Comparison of ENCODE assay signal across 15 mouse cellular contexts in the genomic region with DNA sequence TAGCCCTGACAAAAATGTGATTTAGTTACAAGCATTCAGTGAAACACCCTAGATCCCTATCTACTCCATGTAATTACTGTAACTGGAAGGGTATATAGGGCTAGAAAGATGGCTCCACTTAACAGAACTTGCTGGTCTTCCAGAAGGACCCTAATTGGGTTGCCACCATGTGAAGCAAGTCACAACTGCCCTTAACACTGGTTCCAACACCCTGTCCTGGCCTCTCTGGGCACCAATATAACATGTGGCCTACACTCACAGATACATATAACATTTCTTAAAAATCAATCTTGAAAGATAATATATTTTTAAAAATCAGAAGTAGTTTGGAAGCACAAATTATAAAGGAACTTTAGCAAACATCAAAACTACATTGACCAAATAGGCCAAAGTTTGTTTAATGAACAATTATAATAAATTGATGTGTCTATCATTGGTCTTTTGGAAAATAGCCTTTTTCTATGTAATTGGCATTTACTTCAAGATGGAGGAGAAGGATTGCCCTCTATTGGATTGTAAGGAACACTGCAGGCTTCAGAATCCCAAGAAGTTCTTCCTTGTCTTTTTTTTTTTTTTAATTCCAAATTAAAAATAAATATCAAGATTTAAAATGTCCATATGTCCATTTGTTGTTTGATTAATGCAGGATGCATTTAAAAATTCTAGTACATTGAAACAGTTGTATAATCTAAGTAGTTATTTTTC.
DNase-seq lines count a peak whose midpoint lies in the region; ATAC-seq and TF ChIP-seq lines count a peak whose summit lies in the region.
"Had no signal": no experiment of that assay in that cellular context is flagged by ENCODE, and none has a peak within 500 bp of the region (broad histone marks: within the 10 kb centered on the region; RNA-seq: fewer than 3 reads in every experiment).

No protein-coding gene starts in this region.

- H3K4me3 ChIP-seq in embryonic facial prominence, embryonic 11.5 days (ENCODE audit: low read depth, low read length) = no peak overlapping the region
- H3K4me3 ChIP-seq in embryonic facial prominence, embryonic 10.5 days = no peak overlapping the region
- H3K4me3 ChIP-seq in intestine, postnatal 0 days (ENCODE audit: low read depth, low read length) = no peak overlapping the region
- no peak overlapping the region for H3K4me3 ChIP-seq in intestine, embryonic 16.5 days (ENCODE audit: low read length)
- no peak overlapping the region for H3K4me3 ChIP-seq in midbrain, embryonic 15.5 days
- H3K4me3 ChIP-seq in midbrain, embryonic 16.5 days (ENCODE audit: low read depth, low read length) = no peak overlapping the region
- no peak overlapping the region for H3K4me3 ChIP-seq in midbrain, postnatal 0 days (ENCODE audit: low read depth, low read length)
- H3K4me3 ChIP-seq: limb, embryonic 13.5 days had no signal

- H3K9ac ChIP-seq in embryonic facial prominence, embryonic 11.5 days (replicated peaks; ENCODE audit: low read length) = no peak overlapping the region
- no peak overlapping the region for H3K9ac ChIP-seq in intestine, postnatal 0 days (ENCODE audit: low read depth, low read length)
- no peak overlapping the region for H3K9ac ChIP-seq in intestine, embryonic 16.5 days (ENCODE audit: low read depth, low read length)
- H3K9ac ChIP-seq in midbrain, embryonic 15.5 days = no peak overlapping the region
- H3K9ac ChIP-seq in midbrain, embryonic 16.5 days (ENCODE audit: low read depth, low read length) = no peak overlapping the region
- H3K9ac ChIP-seq in midbrain, postnatal 0 days (replicated peaks; ENCODE audit: low read length, poor library complexity, severe bottlenecking) = no peak overlapping the region
- H3K9ac ChIP-seq: limb, embryonic 13.5 days had no signal

- H3K4me1 ChIP-seq in embryonic facial prominence, embryonic 11.5 days (ENCODE audit: control insufficient read depth, insufficient read depth, low read length) = no peaks in the 10 kb centered on the region
- H3K4me1 ChIP-seq in embryonic facial prominence, embryonic 10.5 days = no peaks in the 10 kb centered on the region
- H3K4me1 ChIP-seq in intestine, postnatal 0 days (replicated peaks; ENCODE audit: control insufficient read depth, insufficient read depth, low read length) = no peaks in the 10 kb centered on the region
- H3K4me1 ChIP-seq in intestine, embryonic 16.5 days (ENCODE audit: control insufficient read depth, insufficient read depth, low read length) = no peaks in the 10 kb centered on the region
- H3K4me1 ChIP-seq in midbrain, embryonic 15.5 days = no peaks in the 10 kb centered on the region
- no peaks in the 10 kb centered on the region for H3K4me1 ChIP-seq in midbrain, embryonic 16.5 days (ENCODE audit: control insufficient read depth, insufficient read depth, low read length)
- H3K4me1 ChIP-seq in midbrain, postnatal 0 days (ENCODE audit: insufficient read depth, low read length) = no peaks in the 10 kb centered on the region

- no peaks in the 10 kb centered on the region for H3K9me3 ChIP-seq in embryonic facial prominence, embryonic 11.5 days (replicated peaks; ENCODE audit: control insufficient read depth, low read length)
- H3K9me3 ChIP-seq in embryonic facial prominence, embryonic 10.5 days = no peaks in the 10 kb centered on the region
- no peaks in the 10 kb centered on the region for H3K9me3 ChIP-seq in intestine, postnatal 0 days (ENCODE audit: control insufficient read depth)
- H3K9me3 ChIP-seq in intestine, embryonic 16.5 days (ENCODE audit: control insufficient read depth, low read length) = no peaks in the 10 kb centered on the region
- no peaks in the 10 kb centered on the region for H3K9me3 ChIP-seq in midbrain, embryonic 15.5 days
- H3K9me3 ChIP-seq in midbrain, embryonic 16.5 days (replicated peaks; ENCODE audit: control insufficient read depth, low read length, poor library complexity, severe bottlenecking) = no peaks in the 10 kb centered on the region
- no peaks in the 10 kb centered on the region for H3K9me3 ChIP-seq in midbrain, postnatal 0 days (ENCODE audit: low read length)
- H3K9me3 ChIP-seq: limb, embryonic 13.5 days had no signal

- H3K36me3 ChIP-seq in embryonic facial prominence, embryonic 11.5 days (replicated peaks; ENCODE audit: control insufficient read depth, insufficient read depth, low read depth, low read length) = no peaks in the 10 kb centered on the region
- peaks cover 3% of the 10 kb centered on the region; the same call in 1 of the 2 replicates for H3K36me3 ChIP-seq in embryonic facial prominence, embryonic 10.5 days (replicated peaks)
- no peaks in the 10 kb centered on the region for H3K36me3 ChIP-seq in intestine, postnatal 0 days (ENCODE audit: control insufficient read depth, insufficient read depth)
- no peaks in the 10 kb centered on the region for H3K36me3 ChIP-seq in intestine, embryonic 16.5 days (ENCODE audit: control insufficient read depth, insufficient read depth, low read length)
- no peaks in the 10 kb centered on the region for H3K36me3 ChIP-seq in midbrain, embryonic 15.5 days (replicated peaks)
- peaks cover 14% of the 10 kb centered on the region for H3K36me3 ChIP-seq in midbrain, embryonic 16.5 days (ENCODE audit: control insufficient read depth, insufficient read depth, low read length)
- H3K36me3 ChIP-seq in midbrain, postnatal 0 days (ENCODE audit: insufficient read depth, low read length) = peaks cover 6% of the 10 kb centered on the region; the same call in 1 of the 2 replicates

- peak; percentile 69 for TF ChIP-seq CTCF in intestine, postnatal 0 days (IDR thresholded peaks at IDR 0.05; ENCODE audit: low read depth)
- TF ChIP-seq CTCF in midbrain, postnatal 0 days (IDR thresholded peaks at IDR 0.05) = peak; percentile 84

- H3K27me3 ChIP-seq in embryonic facial prominence, embryonic 11.5 days (ENCODE audit: control insufficient read depth, insufficient read depth, low read length) = no peaks in the 10 kb centered on the region
- H3K27me3 ChIP-seq in embryonic facial prominence, embryonic 10.5 days (replicated peaks; ENCODE audit: low read depth, poor library complexity, severe bottlenecking) = no peaks in the 10 kb centered on the region
- H3K27me3 ChIP-seq in intestine, postnatal 0 days (replicated peaks; ENCODE audit: control insufficient read depth, insufficient read depth, low read length) = no peaks in the 10 kb centered on the region
- H3K27me3 ChIP-seq in intestine, embryonic 16.5 days (replicated peaks; ENCODE audit: control insufficient read depth, insufficient read depth, low read length) = no peaks in the 10 kb centered on the region
- no peaks in the 10 kb centered on the region for H3K27me3 ChIP-seq in midbrain, embryonic 15.5 days (replicated peaks)
- no peaks in the 10 kb centered on the region for H3K27me3 ChIP-seq in midbrain, embryonic 16.5 days (ENCODE audit: control insufficient read depth, insufficient read depth, low read depth, low read length)
- H3K27me3 ChIP-seq in midbrain, postnatal 0 days (ENCODE audit: insufficient read depth, low read length) = no peaks in the 10 kb centered on the region
- H3K27me3 ChIP-seq: limb, embryonic 13.5 days had no signal

- H3K27ac ChIP-seq in embryonic facial prominence, embryonic 11.5 days (replicated peaks; ENCODE audit: low read depth, low read length) = no peak overlapping the region
- H3K27ac ChIP-seq in embryonic facial prominence, embryonic 10.5 days (replicated peaks) = no peak overlapping the region
- H3K27ac ChIP-seq in intestine, postnatal 0 days (ENCODE audit: low read depth, low read length) = no peak overlapping the region
- no peak overlapping the region for H3K27ac ChIP-seq in intestine, embryonic 16.5 days (ENCODE audit: low read length)
- no peak overlapping the region for H3K27ac ChIP-seq in midbrain, embryonic 15.5 days
- no peak overlapping the region for H3K27ac ChIP-seq in midbrain, embryonic 16.5 days (ENCODE audit: low read length)
- no peak overlapping the region for H3K27ac ChIP-seq in midbrain, postnatal 0 days (ENCODE audit: low read depth, low read length)
- H3K27ac ChIP-seq: limb, embryonic 13.5 days had no signal

- no peak overlapping the region for H3K4me2 ChIP-seq in embryonic facial prominence, embryonic 11.5 days (ENCODE audit: low read depth, low read length)
- H3K4me2 ChIP-seq in intestine, postnatal 0 days (replicated peaks; ENCODE audit: low read depth) = no peak overlapping the region
- H3K4me2 ChIP-seq in intestine, embryonic 16.5 days (ENCODE audit: low read depth, low read length) = no peak overlapping the region
- H3K4me2 ChIP-seq in midbrain, embryonic 15.5 days = no peak overlapping the region
- no peak overlapping the region for H3K4me2 ChIP-seq in midbrain, embryonic 16.5 days (ENCODE audit: low read length)
- no peak overlapping the region for H3K4me2 ChIP-seq in midbrain, postnatal 0 days (ENCODE audit: low read depth, low read length, poor library complexity, severe bottlenecking)
- H3K4me2 ChIP-seq: limb, embryonic 13.5 days had no signal

- no peak for ATAC-seq in embryonic facial prominence, embryonic 11.5 days (replicated peaks; ENCODE audit: insufficient number of reproducible peaks, low FRiP score, low TSS enrichment, low read depth)
- no peak for ATAC-seq in intestine, postnatal 0 days
- no peak for ATAC-seq in intestine, embryonic 16.5 days
- ATAC-seq in midbrain, embryonic 15.5 days (replicated peaks) = 0 out of 2 replicates have a peak, but pooled peaks have one; percentile 25
- no peak for ATAC-seq in midbrain, embryonic 16.5 days
- no peak for ATAC-seq in midbrain, postnatal 0 days (ENCODE audit: low FRiP score)

- DNase-seq in embryonic facial prominence, embryonic 11.5 days (ENCODE audit: low spot score) = peak; percentile 52
- no peak for DNase-seq in embryonic facial prominence, embryonic 10.5 days (ENCODE audit: low spot score)
- DNase-seq in midbrain, postnatal 0 days (ENCODE audit: low spot score) = peak; percentile 55
- no peak for DNase-seq in frontal cortex, adult 2 months (ENCODE audit: extremely low spot score in 1 of 2, low spot score in 1 of 2)
- DNase-seq: adrenal gland, adult 8-10 months; gastrocnemius, postnatal 36 days; kidney, postnatal 25 days; layer of hippocampus, postnatal 36 days; lung, postnatal 14 days; right cerebral cortex, postnatal 25 days had no signal

Comparison
In these comparisons a context has a peak if more than half of its experiments do, and no peak if none do; other contexts are left out.
1. DNase-seq: peak in embryonic facial prominence, embryonic 11.5 days (single experiment) and midbrain, postnatal 0 days (single experiment); none in embryonic facial prominence, embryonic 10.5 days (single experiment) and frontal cortex, adult 2 months (0 of 2).